Mouse (Mus musculus) bone marrow, adult 2 months (tissue): ENCODE results near the gene Hnrnpdl. TPM values are rescaled to one million over a fixed set of nuclear protein-coding genes. Genes with fewer than 3 reads are reported as not detected.

ENCODE experiments used
- H3K27ac ChIP-seq: fragments of 200-500 bp; 2 replicates; pipeline ENCODE4 v1.5.1; 2012; ENCODE audit warnings: low read depth, mild to moderate bottlenecking, control low read depth, inconsistent platforms, low read length; ENCODE audit not compliant: control insufficient read depth, poor library complexity, insufficient read depth
- H3K4me1 ChIP-seq: fragments of 200-500 bp; 2 replicates; pipeline ENCODE4 v1.6.1; 2011; ENCODE audit warnings: low read length; ENCODE audit not compliant: control insufficient read depth, insufficient read depth
- H3K4me3 ChIP-seq: fragments of 200-500 bp; replicated peaks from 2 replicates; pipeline ENCODE3; 2011; ENCODE audit warnings: mild to moderate bottlenecking, low read depth, low read length, control low read depth; ENCODE audit not compliant: control insufficient read depth
- CTCF ChIP-seq: fragments of 200-500 bp; IDR thresholded peaks from 2 replicates; pipeline ENCODE4 v1.5.1; 2011; ENCODE audit warnings: low read length, control low read depth; ENCODE audit not compliant: control insufficient read depth, insufficient read depth
- POLR2A ChIP-seq: fragments of 200-500 bp; IDR thresholded peaks from 2 replicates; pipeline ENCODE4 v1.6.1; 2011; ENCODE audit warnings: low read depth, mild to moderate bottlenecking, control low read depth, low read length, borderline replicate concordance; ENCODE audit not compliant: control insufficient read depth
- WGBS: fragments of 180-500 bp; shearing (Covaris S2); methylation state at CpG from one replicate; pipeline ENCODE4 v1.1.7; 2018; 5-methylcytosine and 5-hydroxymethylcytosine counted together
- polyA plus RNA-seq: library from polyadenylated mRNA; stranded (reverse); fragments of >200 nt; gene quantifications from 2 replicates; pipeline ENCODE4 v1.2.4, GENCODE M21; 2011; ENCODE audit warnings: low replicate concordance; ENCODE audit not compliant: missing spikeins, insufficient read depth, insufficient read length

The Hnrnpdl gene
- polyA plus RNA-seq, 1 experiment, result 161 TPM

GRCm38 (mm10) chr5:100071541-100071940 is 32.1 kb upstream of the Hnrnpdl start:
- Histone ChIP-seq H3K4me3 (no peak overlapping the region), H3K27ac (no peak overlapping the region), H3K4me1 (no peaks in the 10 kb centered on the region; the same call in 1 of the 2 replicates)
- TF ChIP-seq CTCF, result no peak
- no peak for TF ChIP-seq POLR2A
- 85% methylated on average over 5 of the region's 5 CpGs for WGBS

- no peaks in the 10 kb centered on the region; the same call in 1 of the 2 replicates for H3K4me1 ChIP-seq
- no peak overlapping the region for H3K4me3 ChIP-seq
- H3K27ac ChIP-seq, result no peak overlapping the region
- WGBS, result 11% methylated on average over 3 of the region's 3 CpGs
- TF ChIP-seq POLR2A, result no peak
- TF ChIP-seq CTCF, result peak; percentile 99
These were observed 30.8 kb upstream of the Hnrnpdl start for GRCm38 (mm10) chr5:100070255-100070654.

- H3K27ac ChIP-seq, result no peak overlapping the region
- no peak for TF ChIP-seq CTCF
- no peak for TF ChIP-seq POLR2A
These were observed 30.1 kb upstream of the Hnrnpdl start for GRCm38 (mm10) chr5:100069526-100069925.

GRCm38 (mm10) chr5:100067579-100067978 is 28.1 kb upstream of the Hnrnpdl start:
- WGBS, result 90% methylated on average over 16 of the region's 16 CpGs
- H3K27ac ChIP-seq, result no peak overlapping the region
- no peaks in the 10 kb centered on the region; the same call in 1 of the 2 replicates for H3K4me1 ChIP-seq
- H3K4me3 ChIP-seq, result peak overlapping the region; percentile 17
- TF ChIP-seq POLR2A (no peak), CTCF (no peak)

More at GRCm38 (mm10) chr5:100069526-100069925, 30.1 kb upstream of the Hnrnpdl start:
- 92% methylated on average over 2 of the region's 2 CpGs for WGBS
- Histone ChIP-seq H3K4me3 (no peak overlapping the region), H3K4me1 (no peaks in the 10 kb centered on the region; the same call in 1 of the 2 replicates)

GRCm38 (mm10) chr5:100060876-100061275 is 21.4 kb upstream of the Hnrnpdl start:
- TF ChIP-seq CTCF (no peak), POLR2A (no peak)
- Histone ChIP-seq H3K4me3 (no peak overlapping the region), H3K27ac (no peak overlapping the region), H3K4me1 (no peaks in the 10 kb centered on the region)
- 91% methylated on average over 14 of the region's 14 CpGs for WGBS

- Histone ChIP-seq H3K4me3 (no peak overlapping the region), H3K27ac (no peak overlapping the region), H3K4me1 (no peaks in the 10 kb centered on the region)
- TF ChIP-seq CTCF (no peak), POLR2A (no peak)
- 86% methylated on average over 6 of the region's 6 CpGs for WGBS
These were observed 19.9 kb upstream of the Hnrnpdl start for GRCm38 (mm10) chr5:100059326-100059725.

- H3K27ac ChIP-seq, result no peak overlapping the region
- H3K4me1 ChIP-seq, result no peaks in the 10 kb centered on the region
- TF ChIP-seq POLR2A, result no peak
- no peak for TF ChIP-seq CTCF
- no peak overlapping the region for H3K4me3 ChIP-seq
- 76% methylated on average over 6 of the region's 6 CpGs for WGBS
These were observed 19.3 kb upstream of the Hnrnpdl start for GRCm38 (mm10) chr5:100058729-100059128.

GRCm38 (mm10) chr5:100057461-100058209 is 18.2 kb upstream of the Hnrnpdl start:
- no peak for TF ChIP-seq POLR2A
- TF ChIP-seq CTCF, result no peak
- Histone ChIP-seq H3K4me3 (no peak overlapping the region), H3K4me1 (no peaks in the 10 kb centered on the region), H3K27ac (no peak overlapping the region)
- 83% methylated on average over 12 of the region's 15 CpGs for WGBS
